Mouse (Mus musculus) MEL (cell line): ENCODE measurements at regions not wholly inside any gene's neighbourhood (a gene's known extent, or its start where the extent isn't known, plus 50 kb on each side); places are given as distances from the start of the nearest gene placed in this dataset.

Source experiments
- CTCF ChIP-seq, 3 experiments: IDR thresholded peaks in 2 of 3; conservative IDR thresholded peaks in 1 of 3; 2 replicates each; pipeline ENCODE4 v1.5.1; 2011 to 2012; ENCODE audit warnings: low read length in 3 of 3, low read depth in 2 of 3, mild to moderate bottlenecking in 2 of 3, improper control_type of control experiment in 1 of 3, inconsistent platforms in 1 of 3, mixed read lengths in 1 of 3, moderate library complexity in 1 of 3; ENCODE audit not compliant: control insufficient read depth in 1 of 3, insufficient read depth in 1 of 3, poor library complexity in 1 of 3, severe bottlenecking in 1 of 3
- KAT2A ChIP-seq: conservative IDR thresholded peaks from 2 replicates; pipeline ENCODE4 v1.6.1; 2012; ENCODE audit warnings: low read depth, low read length, improper control_type of control experiment, inconsistent platforms
- MEF2A ChIP-seq: IDR thresholded peaks from 2 replicates; pipeline ENCODE4 v1.6.1; 2014; ENCODE audit warnings: low read depth, mild to moderate bottlenecking, inconsistent platforms, low read length, improper control_type of control experiment; ENCODE audit not compliant: poor library complexity, insufficient replicate concordance, severe bottlenecking; ENCODE audit errors: extremely low read depth
- MYB ChIP-seq: IDR thresholded peaks from 2 replicates; pipeline ENCODE4 v1.6.1; 2011; ENCODE audit warnings: mild to moderate bottlenecking, low read depth, low read length, improper control_type of control experiment
- POLR2A ChIP-seq, 2 experiments: IDR thresholded peaks; 2 replicates each; pipeline ENCODE4 v1.6.1; 2011 to 2012; ENCODE audit warnings: low read length in 2 of 2, mild to moderate bottlenecking in 2 of 2, control low read depth in 1 of 2, improper control_type of control experiment in 1 of 2, low read depth in 1 of 2, moderate library complexity in 1 of 2; ENCODE audit not compliant: control insufficient read depth in 1 of 2, insufficient read depth in 1 of 2, poor library complexity in 1 of 2
- POLR2AphosphoS5 ChIP-seq: IDR thresholded peaks from 2 replicates; pipeline ENCODE4 v1.6.1; 2012; ENCODE audit warnings: low read depth, borderline replicate concordance, mild to moderate bottlenecking, inconsistent platforms, low read length, moderate library complexity, mixed read lengths
- RCOR1 ChIP-seq: IDR thresholded peaks from 2 replicates; pipeline ENCODE4 v1.6.1; 2012; ENCODE audit warnings: low read depth, mild to moderate bottlenecking, inconsistent platforms, low read length, improper control_type of control experiment
- TAL1 ChIP-seq: IDR thresholded peaks from 2 replicates; pipeline ENCODE4 v1.6.1; 2012; ENCODE audit warnings: mild to moderate bottlenecking, inconsistent platforms, low read length, moderate library complexity, mixed read lengths
- USF1 ChIP-seq: IDR thresholded peaks from 2 replicates; pipeline ENCODE4 v1.6.1; 2014; ENCODE audit warnings: low read depth, mild to moderate bottlenecking, inconsistent platforms, low read length, improper control_type of control experiment, moderate library complexity
- ZNF384 ChIP-seq: IDR thresholded peaks from 2 replicates; pipeline ENCODE4 v1.6.1; 2012; ENCODE audit warnings: low read depth, mild to moderate bottlenecking, inconsistent platforms, low read length, improper control_type of control experiment

GRCm38 (mm10) chr15:38151654-38152053 is 726.3 kb downstream of the 4930447A16Rik start:
- no peak for TF ChIP-seq MEF2A
- TF ChIP-seq CTCF (IDR thresholded peaks at IDR 0.05 in 2 of 3, conservative IDR thresholded peaks at IDR 0.05 in 1 of 3; ENCODE audit: control insufficient read depth in 1 of 3, insufficient read depth in 1 of 3, low read depth in 2 of 3, low read length in 3 of 3, poor library complexity in 1 of 3, severe bottlenecking in 1 of 3) = no peak
- TF ChIP-seq RCOR1 = no peak
- TF ChIP-seq TAL1 = no peak
- no peak for TF ChIP-seq MYB
- no peak for TF ChIP-seq POLR2A (IDR thresholded peaks at IDR 0.05; ENCODE audit: control insufficient read depth in 1 of 2, insufficient read depth in 1 of 2, low read depth in 1 of 2, low read length in 2 of 2, poor library complexity in 1 of 2)
- no peak for TF ChIP-seq ZNF384
- no peak for TF ChIP-seq POLR2AphosphoS5
- TF ChIP-seq KAT2A = no peak
- no peak for TF ChIP-seq USF1
